ENCODE assay signal across 26 mouse cellular contexts in the genomic region with DNA sequence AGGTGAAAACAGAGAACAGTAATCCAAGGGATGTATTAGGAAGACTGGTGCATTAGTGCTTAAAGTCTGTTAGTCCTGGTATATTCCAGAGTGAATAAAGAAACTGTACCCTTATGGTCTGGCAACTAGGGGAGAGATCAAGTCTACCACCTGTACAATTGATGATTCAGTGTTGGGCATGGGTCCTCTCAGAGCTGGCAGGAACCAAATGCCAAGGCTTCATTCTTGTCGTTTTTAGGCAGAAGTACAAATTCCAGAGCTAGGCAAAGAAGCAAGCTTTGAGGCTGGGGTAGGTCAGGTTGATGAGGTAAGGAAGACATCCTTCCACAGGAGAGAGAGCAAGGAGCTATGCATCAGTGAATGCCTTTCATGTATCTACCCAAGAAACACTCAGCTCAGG. TPM values are rescaled to one million over a fixed set of nuclear protein-coding genes. Genes with fewer than 3 reads are reported as not detected.
A peak's percentile ranks its signal among the peaks of the same experiment; 100 is the strongest.
DNase-seq lines count a peak whose midpoint lies in the region; ATAC-seq and TF ChIP-seq lines count a peak whose summit lies in the region.
"Had no signal": no experiment of that assay in that cellular context is flagged by ENCODE, and none has a peak within 500 bp of the region (broad histone marks: within the 10 kb centered on the region; RNA-seq: fewer than 3 reads in every experiment).

No protein-coding gene starts in this region.

- H3K4me1 ChIP-seq in heart, embryonic 11.5 days (ENCODE audit: control insufficient read depth, insufficient read depth, low read length), result peaks cover 22% of the 10 kb centered on the region
- H3K4me1 ChIP-seq in midbrain, embryonic 15.5 days, result peaks cover 31% of the 10 kb centered on the region
- peaks cover 33% of the 10 kb centered on the region for H3K4me1 ChIP-seq in midbrain, embryonic 10.5 days
- peaks cover 31% of the 10 kb centered on the region for H3K4me1 ChIP-seq in neural tube, embryonic 15.5 days
- H3K4me1 ChIP-seq in stomach, postnatal 0 days (replicated peaks; ENCODE audit: control insufficient read depth, insufficient read depth), result no peaks in the 10 kb centered on the region

- no peak overlapping the region for H3K27ac ChIP-seq in heart, embryonic 11.5 days (ENCODE audit: low read depth, low read length)
- peak overlapping the region; percentile 80 for H3K27ac ChIP-seq in layer of hippocampus, adult 2 months
- 0 out of 2 replicates have a peak overlapping the region, but pooled peaks have one; percentile 26 for H3K27ac ChIP-seq in midbrain, embryonic 15.5 days
- H3K27ac ChIP-seq in midbrain, embryonic 10.5 days (replicated peaks), result no peak overlapping the region
- 0 out of 2 replicates have a peak overlapping the region, but pooled peaks have one; percentile 35 for H3K27ac ChIP-seq in neural tube, embryonic 15.5 days (replicated peaks)
- no peak overlapping the region for H3K27ac ChIP-seq in stomach, postnatal 0 days (replicated peaks)
- H3K27ac ChIP-seq: embryonic facial prominence, embryonic 13.5 days; forebrain, embryonic 10.5 days; kidney, embryonic 15.5 days; limb, embryonic 10.5 days; limb, embryonic 15.5 days; midbrain, embryonic 13.5 days had no signal

- WGBS in heart, embryonic 11.5 days (ENCODE audit: insufficient replicate concordance), result 84% methylated on average over 1 of the region's 1 CpGs
- 87% methylated on average over 1 of the region's 1 CpGs for WGBS in midbrain, embryonic 15.5 days
- WGBS in midbrain, embryonic 10.5 days, result 83% methylated on average over 1 of the region's 1 CpGs
- 71% methylated on average over 1 of the region's 1 CpGs for WGBS in neural tube, embryonic 15.5 days
- WGBS in stomach, postnatal 0 days, result 63% methylated on average over 1 of the region's 1 CpGs

- DNase-seq in heart, adult 11 months, result peak; percentile 66
- DNase-seq in layer of hippocampus, adult 2 months (ENCODE audit: low spot score in 2 of 2), result no peak
- no peak for DNase-seq in layer of hippocampus, adult 9-11 months
- DNase-seq in midbrain, embryonic 10.5 days (ENCODE audit: low spot score), result no peak
- DNase-seq in stomach, postnatal 0 days (ENCODE audit: low spot score), result no peak
- DNase-seq: adrenal gland, adult 8-10 months; B cell, adult 2 months; cerebellum, adult 9-10 months; heart, postnatal 10 days; kidney, adult 11 months; kidney, postnatal 25 days; lung, postnatal 36 days; right cerebral cortex, postnatal 4 days had no signal

- no peak overlapping the region for H3K4me2 ChIP-seq in heart, embryonic 11.5 days
- no peak overlapping the region for H3K4me2 ChIP-seq in midbrain, embryonic 15.5 days
- H3K4me2 ChIP-seq in neural tube, embryonic 15.5 days, result no peak overlapping the region
- H3K4me2 ChIP-seq in stomach, postnatal 0 days (replicated peaks; ENCODE audit: low read depth), result no peak overlapping the region
- H3K4me2 ChIP-seq: embryonic facial prominence, embryonic 13.5 days; heart, embryonic 13.5 days; kidney, embryonic 15.5 days; limb, embryonic 15.5 days; midbrain, embryonic 13.5 days had no signal

- H3K4me3 ChIP-seq in heart, embryonic 11.5 days (ENCODE audit: low read depth, low read length), result no peak overlapping the region
- H3K4me3 ChIP-seq in layer of hippocampus, adult 2 months, result no peak overlapping the region
- no peak overlapping the region for H3K4me3 ChIP-seq in midbrain, embryonic 15.5 days
- H3K4me3 ChIP-seq in midbrain, embryonic 10.5 days, result no peak overlapping the region
- H3K4me3 ChIP-seq in neural tube, embryonic 15.5 days (replicated peaks), result no peak overlapping the region
- H3K4me3 ChIP-seq in stomach, postnatal 0 days (ENCODE audit: low read depth, low read length), result no peak overlapping the region
- H3K4me3 ChIP-seq: embryonic facial prominence, embryonic 13.5 days; forebrain, embryonic 10.5 days; heart, embryonic 13.5 days; kidney, embryonic 15.5 days; limb, embryonic 10.5 days; limb, embryonic 15.5 days; midbrain, embryonic 13.5 days had no signal

- TF ChIP-seq CTCF in layer of hippocampus, adult 2 months (conservative IDR thresholded peaks at IDR 0.05), result no peak
- no peak for TF ChIP-seq CTCF in stomach, postnatal 0 days (IDR thresholded peaks at IDR 0.05; ENCODE audit: low read depth)

- TF ChIP-seq EP300 in stomach, postnatal 0 days (optimal IDR thresholded peaks at IDR 0.05), result no peak

- no peak for ATAC-seq in heart, embryonic 11.5 days (replicated peaks; ENCODE audit: insufficient number of reproducible peaks, low FRiP score, low TSS enrichment)
- ATAC-seq in midbrain, embryonic 15.5 days (replicated peaks), result no peak
- ATAC-seq in neural tube, embryonic 15.5 days (ENCODE audit: low FRiP score), result no peak
- ATAC-seq in stomach, postnatal 0 days (ENCODE audit: low FRiP score, low TSS enrichment), result no peak
- ATAC-seq: activated CD4-positive, CD25-positive, alpha-beta regulatory T cell, adult 4 months; inflammation-experienced regulatory T-cells, adult 6 months; midbrain, embryonic 13.5 days had no signal

- no peaks in the 10 kb centered on the region for H3K36me3 ChIP-seq in heart, embryonic 11.5 days (ENCODE audit: control insufficient read depth, insufficient read depth, low read length)
- no peaks in the 10 kb centered on the region for H3K36me3 ChIP-seq in midbrain, embryonic 15.5 days (replicated peaks)
- peaks cover 27% of the 10 kb centered on the region for H3K36me3 ChIP-seq in midbrain, embryonic 10.5 days
- H3K36me3 ChIP-seq in neural tube, embryonic 15.5 days, result no peaks in the 10 kb centered on the region
- H3K36me3 ChIP-seq in stomach, postnatal 0 days (ENCODE audit: control insufficient read depth, insufficient read depth, low read length), result no peaks in the 10 kb centered on the region
- H3K36me3 ChIP-seq: embryonic facial prominence, embryonic 13.5 days; limb, embryonic 15.5 days had no signal

- H3K27me3 ChIP-seq in heart, embryonic 11.5 days (ENCODE audit: control insufficient read depth, insufficient read depth, low read length), result no peaks in the 10 kb centered on the region
- H3K27me3 ChIP-seq in midbrain, embryonic 15.5 days (replicated peaks), result no peaks in the 10 kb centered on the region
- no peaks in the 10 kb centered on the region for H3K27me3 ChIP-seq in midbrain, embryonic 10.5 days (ENCODE audit: low read depth, poor library complexity, severe bottlenecking)
- no peaks in the 10 kb centered on the region for H3K27me3 ChIP-seq in neural tube, embryonic 15.5 days (replicated peaks)
- H3K27me3 ChIP-seq in stomach, postnatal 0 days (ENCODE audit: control insufficient read depth, insufficient read depth, low read length), result no peaks in the 10 kb centered on the region
- H3K27me3 ChIP-seq: embryonic facial prominence, embryonic 13.5 days; heart, embryonic 13.5 days; kidney, embryonic 15.5 days; limb, embryonic 15.5 days; midbrain, embryonic 13.5 days had no signal

- H3K9ac ChIP-seq in heart, embryonic 11.5 days (ENCODE audit: low read depth, low read length), result no peak overlapping the region
- no peak overlapping the region for H3K9ac ChIP-seq in midbrain, embryonic 15.5 days
- H3K9ac ChIP-seq in neural tube, embryonic 15.5 days (replicated peaks), result no peak overlapping the region
- H3K9ac ChIP-seq in stomach, postnatal 0 days (ENCODE audit: low read length), result no peak overlapping the region
- H3K9ac ChIP-seq: embryonic facial prominence, embryonic 13.5 days; forebrain, postnatal 0 days; kidney, embryonic 15.5 days; limb, embryonic 15.5 days; midbrain, embryonic 13.5 days had no signal

- no peaks in the 10 kb centered on the region for H3K9me3 ChIP-seq in heart, embryonic 11.5 days (replicated peaks; ENCODE audit: control insufficient read depth, low read length)
- H3K9me3 ChIP-seq in midbrain, embryonic 15.5 days, result no peaks in the 10 kb centered on the region
- H3K9me3 ChIP-seq in midbrain, embryonic 10.5 days (replicated peaks), result no peaks in the 10 kb centered on the region
- no peaks in the 10 kb centered on the region for H3K9me3 ChIP-seq in neural tube, embryonic 15.5 days (replicated peaks)
- no peaks in the 10 kb centered on the region for H3K9me3 ChIP-seq in stomach, postnatal 0 days (ENCODE audit: control insufficient read depth, low read length)
- H3K9me3 ChIP-seq: embryonic facial prominence, embryonic 13.5 days; forebrain, embryonic 10.5 days; heart, embryonic 13.5 days; kidney, embryonic 15.5 days; limb, embryonic 10.5 days; limb, embryonic 15.5 days; midbrain, embryonic 13.5 days had no signal

RNA-seq across cellular contexts. Expression of a gene that starts 34.4 kb away (rescaled TPM):
- polyA plus RNA-seq in heart, embryonic 11.5 days (2014; fragmentation: Nextera tagmentation; extraction: Ambion mirVana), result 1.7 and 2.4 TPM in 2 replicates
- 1 to 10 TPM; 2.8 TPM for total RNA-seq in layer of hippocampus, adult 2 months (2021)
- polyA plus RNA-seq in midbrain, embryonic 15.5 days (2015; fragmentation: Nextera tagmentation; extraction: Ambion mirVana), result 2.3 TPM in 2 replicates
- polyA plus RNA-seq in midbrain, embryonic 10.5 days (2016; fragmentation: Nextera tagmentation; extraction: Ambion mirVana), result 1.1 and 1.8 TPM in 2 replicates
- 2.4 and 2.5 TPM in 2 replicates for polyA plus RNA-seq in neural tube, embryonic 15.5 days (2015; fragmentation: Nextera tagmentation; extraction: Ambion mirVana)
- 1.9 and 2.0 TPM in 2 replicates for polyA plus RNA-seq in stomach, postnatal 0 days (2015; fragmentation: Nextera tagmentation; extraction: Ambion mirVana)

RNA-seq across cellular contexts. Expression of a gene that starts 35.2 kb away (rescaled TPM):
- 15.1 and 18.9 TPM in 2 replicates for polyA plus RNA-seq in heart, embryonic 11.5 days (2014; fragmentation: Nextera tagmentation; extraction: Ambion mirVana)
- 10 to 100 TPM; 55.9 to 59.9 TPM for total RNA-seq in layer of hippocampus, adult 2 months (2021)
- 43.5 and 45.3 TPM in 2 replicates for polyA plus RNA-seq in midbrain, embryonic 15.5 days (2015; fragmentation: Nextera tagmentation; extraction: Ambion mirVana)
- polyA plus RNA-seq in midbrain, embryonic 10.5 days (2016; fragmentation: Nextera tagmentation; extraction: Ambion mirVana), result 25.9 and 29.7 TPM in 2 replicates
- 32.9 and 33.0 TPM in 2 replicates for polyA plus RNA-seq in neural tube, embryonic 15.5 days (2015; fragmentation: Nextera tagmentation; extraction: Ambion mirVana)
- polyA plus RNA-seq in stomach, postnatal 0 days (2015; fragmentation: Nextera tagmentation; extraction: Ambion mirVana), result 13.7 and 13.9 TPM in 2 replicates

Comparison
In these comparisons a context has a peak if more than half of its experiments do, and no peak if none do; other contexts are left out.
1. H3K27ac ChIP-seq: peak in layer of hippocampus, adult 2 months (single experiment), midbrain, embryonic 15.5 days (single experiment) and neural tube, embryonic 15.5 days (single experiment); none in heart, embryonic 11.5 days (single experiment), midbrain, embryonic 10.5 days (single experiment) and stomach, postnatal 0 days (single experiment).